Mouse (Mus musculus): Measurements from ENCODE around the gene Tnfrsf25. TPM values are rescaled to one million over a fixed set of nuclear protein-coding genes. Genes with fewer than 3 reads are reported as not detected.

Tnfrsf25 gene
- polyA plus RNA-seq, 1 experiment from 2014 or later = 0.57 TPM

DNA sequence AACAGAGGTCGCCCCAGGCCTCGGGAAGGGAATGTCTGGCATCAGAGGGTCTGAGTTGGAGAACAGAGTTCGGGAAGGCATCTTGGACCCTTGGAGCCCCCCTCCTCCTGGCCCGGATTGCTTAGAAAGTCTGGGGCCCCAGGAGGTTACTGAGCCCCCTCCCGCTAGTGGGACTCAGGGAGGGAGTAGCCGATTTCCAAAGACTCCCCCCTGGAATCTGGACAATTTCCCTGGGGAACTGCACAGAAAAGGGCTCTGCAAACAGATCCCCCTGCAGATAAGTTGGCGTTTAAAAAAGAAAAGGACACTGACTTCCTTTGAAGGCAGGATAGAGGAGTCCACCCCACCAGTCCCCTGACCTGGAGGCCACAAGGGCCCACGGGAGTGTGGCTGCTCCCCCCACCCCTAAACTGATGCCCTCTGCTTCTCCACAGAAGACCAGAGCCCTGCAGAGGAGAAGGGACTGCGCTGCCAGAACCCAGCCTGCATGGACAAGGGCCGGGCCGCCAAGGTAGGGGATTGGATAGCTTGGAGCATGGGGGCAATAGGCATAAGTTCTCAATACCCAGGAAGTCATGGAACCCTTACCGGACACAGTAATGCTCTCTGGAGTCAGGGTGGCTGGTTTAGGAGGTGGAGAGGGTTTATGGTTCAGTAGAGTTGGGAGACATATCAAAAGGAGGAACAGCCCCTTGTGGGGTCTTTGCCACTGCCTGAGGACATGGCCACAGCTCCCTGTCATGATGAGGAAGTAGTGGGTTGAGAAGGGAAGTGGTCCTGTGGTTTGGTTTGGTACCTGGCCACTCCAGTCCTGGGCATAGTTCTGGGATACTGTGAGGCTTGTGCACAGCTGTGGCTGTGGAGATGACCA is 28.3 kb upstream of the Tnfrsf25 start:
- Histone ChIP-seq H3K4me3 (ENCODE audit: low read length) (peak overlapping the region; percentile 84), H3K9me3 (ENCODE audit: control insufficient read depth, low read length) (no peaks in the 10 kb centered on the region), H3K4me2 (replicated peaks; ENCODE audit: low read depth, low read length) (peak overlapping the region; percentile 87), H3K4me1 (ENCODE audit: control insufficient read depth, insufficient read depth, low read length) (peaks cover 22% of the 10 kb centered on the region), H3K27me3 (ENCODE audit: control insufficient read depth, insufficient read depth, low read length) (no peaks in the 10 kb centered on the region; the same call in 1 of the 2 replicates), H3K27ac (ENCODE audit: low read depth, low read length) (peak overlapping the region; percentile 59), H3K9ac (ENCODE audit: low read depth, low read length) (peak overlapping the region; percentile 88), H3K36me3 (ENCODE audit: control insufficient read depth, insufficient read depth, low read length) (peaks cover 14% of the 10 kb centered on the region; the same call in 1 of the 2 replicates)
- peak; percentile 9; the same call in 1 of the 2 replicates for ATAC-seq (ENCODE audit: low FRiP score, low TSS enrichment)
- WGBS = 5% methylated on average over 12 of the region's 12 CpGs

GRCm38 (mm10) chr4:152088133-152088532 is 27.6 kb upstream of the Tnfrsf25 start:
- WGBS = 48% methylated on average over 4 of the region's 4 CpGs
- H3K27me3 ChIP-seq (ENCODE audit: control insufficient read depth, insufficient read depth, low read length) = no peaks in the 10 kb centered on the region; the same call in 1 of the 2 replicates
- no peak overlapping the region for H3K27ac ChIP-seq (ENCODE audit: low read depth, low read length)
- H3K4me1 ChIP-seq (ENCODE audit: control insufficient read depth, insufficient read depth, low read length) = peaks cover 27% of the 10 kb centered on the region
- H3K4me3 ChIP-seq (ENCODE audit: low read length) = peak overlapping the region; percentile 84
- H3K36me3 ChIP-seq (ENCODE audit: control insufficient read depth, insufficient read depth, low read length) = peaks cover 14% of the 10 kb centered on the region; the same call in 1 of the 2 replicates
- H3K9ac ChIP-seq (ENCODE audit: low read depth, low read length) = peak overlapping the region; percentile 88; the same call in 1 of the 2 replicates
- peak overlapping the region; percentile 87 for H3K4me2 ChIP-seq (replicated peaks; ENCODE audit: low read depth, low read length)
- no peaks in the 10 kb centered on the region for H3K9me3 ChIP-seq (ENCODE audit: control insufficient read depth, low read length)
- ATAC-seq (ENCODE audit: low FRiP score, low TSS enrichment) = no peak

DNA sequence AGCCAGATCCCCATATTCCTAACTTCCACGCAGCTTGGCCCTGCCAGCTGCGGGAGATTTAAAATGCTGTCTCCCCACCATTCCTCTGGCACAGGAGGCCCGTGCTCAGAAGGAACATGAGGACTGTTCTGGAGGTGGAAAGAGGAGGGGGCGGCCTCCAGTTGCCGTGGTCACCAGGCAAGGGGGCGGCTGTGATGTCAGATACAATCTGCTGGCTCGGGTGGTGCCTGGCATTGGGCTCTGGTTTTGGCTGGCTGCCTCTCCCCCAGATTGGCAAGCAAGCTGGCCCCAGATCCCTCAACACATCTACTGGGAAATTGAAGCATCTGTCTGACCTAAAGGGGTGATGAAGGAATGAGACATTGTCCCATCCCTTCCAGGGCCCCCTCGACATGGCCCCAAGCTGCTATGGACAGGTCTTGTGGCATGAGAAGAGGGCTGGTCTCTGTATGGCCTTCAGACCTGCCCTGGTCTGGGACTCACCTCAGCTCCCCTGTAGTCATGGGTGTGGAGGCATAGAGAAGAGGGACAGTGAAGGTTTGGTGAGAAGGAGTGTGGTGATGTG is 27.1 kb upstream of the Tnfrsf25 start:
- WGBS = 44% methylated on average over 8 of the region's 8 CpGs
- H3K4me3 ChIP-seq (ENCODE audit: low read length) = no peak overlapping the region
- H3K4me1 ChIP-seq (ENCODE audit: control insufficient read depth, insufficient read depth, low read length) = peaks cover 27% of the 10 kb centered on the region
- H3K4me2 ChIP-seq (replicated peaks; ENCODE audit: low read depth, low read length) = no peak overlapping the region
- H3K9me3 ChIP-seq (ENCODE audit: control insufficient read depth, low read length) = no peaks in the 10 kb centered on the region
- no peaks in the 10 kb centered on the region; the same call in 1 of the 2 replicates for H3K27me3 ChIP-seq (ENCODE audit: control insufficient read depth, insufficient read depth, low read length)
- no peak overlapping the region for H3K9ac ChIP-seq (ENCODE audit: low read depth, low read length)
- peaks cover 14% of the 10 kb centered on the region; the same call in 1 of the 2 replicates for H3K36me3 ChIP-seq (ENCODE audit: control insufficient read depth, insufficient read depth, low read length)
- ATAC-seq (ENCODE audit: low FRiP score, low TSS enrichment) = no peak
- H3K27ac ChIP-seq (ENCODE audit: low read depth, low read length) = no peak overlapping the region

GRCm38 (mm10) chr4:152090191-152090590 is 25.5 kb upstream of the Tnfrsf25 start:
- no peak overlapping the region for H3K4me3 ChIP-seq (ENCODE audit: low read length)
- no peaks in the 10 kb centered on the region for H3K9me3 ChIP-seq (ENCODE audit: control insufficient read depth, low read length)
- no peak overlapping the region for H3K27ac ChIP-seq (ENCODE audit: low read depth, low read length)
- H3K4me2 ChIP-seq (replicated peaks; ENCODE audit: low read depth, low read length) = no peak overlapping the region
- peaks cover 27% of the 10 kb centered on the region for H3K4me1 ChIP-seq (ENCODE audit: control insufficient read depth, insufficient read depth, low read length)
- peaks cover 14% of the 10 kb centered on the region; the same call in 1 of the 2 replicates for H3K36me3 ChIP-seq (ENCODE audit: control insufficient read depth, insufficient read depth, low read length)
- ATAC-seq (ENCODE audit: low FRiP score, low TSS enrichment) = no peak
- no peaks in the 10 kb centered on the region; the same call in 1 of the 2 replicates for H3K27me3 ChIP-seq (ENCODE audit: control insufficient read depth, insufficient read depth, low read length)
- no peak overlapping the region for H3K9ac ChIP-seq (ENCODE audit: low read depth, low read length)
- 76% methylated on average over 9 of the region's 9 CpGs for WGBS

GRCm38 (mm10) chr4:152092751-152093293 is 22.9 kb upstream of the Tnfrsf25 start:
- 55% methylated on average over 8 of the region's 8 CpGs for WGBS
- H3K4me3 ChIP-seq (ENCODE audit: low read length) = no peak overlapping the region
- H3K27ac ChIP-seq (ENCODE audit: low read depth, low read length) = 0 out of 2 replicates have a peak overlapping the region, but pooled peaks have one; percentile 32
- 0 out of 2 replicates have a peak overlapping the region, but pooled peaks have one; percentile 31 for H3K9ac ChIP-seq (ENCODE audit: low read depth, low read length)
- peak; percentile 17; the same call in 1 of the 2 replicates for ATAC-seq (ENCODE audit: low FRiP score, low TSS enrichment)
- peaks cover 32% of the 10 kb centered on the region for H3K4me1 ChIP-seq (ENCODE audit: control insufficient read depth, insufficient read depth, low read length)
- H3K9me3 ChIP-seq (ENCODE audit: control insufficient read depth, low read length) = no peaks in the 10 kb centered on the region
- H3K36me3 ChIP-seq (ENCODE audit: control insufficient read depth, insufficient read depth, low read length) = peaks cover 14% of the 10 kb centered on the region; the same call in 1 of the 2 replicates
- no peaks in the 10 kb centered on the region for H3K27me3 ChIP-seq (ENCODE audit: control insufficient read depth, insufficient read depth, low read length)
- no peak overlapping the region for H3K4me2 ChIP-seq (replicated peaks; ENCODE audit: low read depth, low read length)

DNA sequence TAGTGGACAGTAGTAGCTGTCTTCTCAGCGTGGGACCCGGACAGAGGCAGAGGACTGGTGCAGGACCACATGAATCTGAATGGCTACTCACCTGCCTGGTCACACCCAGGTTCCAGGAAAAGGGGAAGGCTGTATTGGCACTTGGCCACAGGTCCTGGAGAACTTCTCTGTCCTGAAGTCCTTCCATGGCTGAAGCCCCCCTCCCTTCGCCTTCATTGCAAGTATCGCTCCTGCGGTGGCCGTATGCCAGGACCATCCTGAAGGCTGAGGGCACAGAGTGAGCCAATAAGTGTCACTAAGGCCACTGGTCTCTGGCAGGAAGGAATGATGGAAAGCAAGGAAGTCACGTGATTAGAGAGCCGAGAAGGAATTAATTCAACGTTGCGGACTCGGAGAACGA is 21.5 kb upstream of the Tnfrsf25 start:
- 92% methylated on average over 12 of the region's 12 CpGs for WGBS
- H3K9me3 ChIP-seq (ENCODE audit: control insufficient read depth, low read length) = no peaks in the 10 kb centered on the region
- no peaks in the 10 kb centered on the region for H3K27me3 ChIP-seq (ENCODE audit: control insufficient read depth, insufficient read depth, low read length)
- peaks cover 11% of the 10 kb centered on the region; the same call in 1 of the 2 replicates for H3K36me3 ChIP-seq (ENCODE audit: control insufficient read depth, insufficient read depth, low read length)
- peaks cover 29% of the 10 kb centered on the region for H3K4me1 ChIP-seq (ENCODE audit: control insufficient read depth, insufficient read depth, low read length)
- no peak overlapping the region for H3K9ac ChIP-seq (ENCODE audit: low read depth, low read length)
- H3K4me2 ChIP-seq (replicated peaks; ENCODE audit: low read depth, low read length) = no peak overlapping the region
- no peak for ATAC-seq (ENCODE audit: low FRiP score, low TSS enrichment)
- no peak overlapping the region for H3K4me3 ChIP-seq (ENCODE audit: low read length)
- H3K27ac ChIP-seq (ENCODE audit: low read depth, low read length) = no peak overlapping the region

DNA sequence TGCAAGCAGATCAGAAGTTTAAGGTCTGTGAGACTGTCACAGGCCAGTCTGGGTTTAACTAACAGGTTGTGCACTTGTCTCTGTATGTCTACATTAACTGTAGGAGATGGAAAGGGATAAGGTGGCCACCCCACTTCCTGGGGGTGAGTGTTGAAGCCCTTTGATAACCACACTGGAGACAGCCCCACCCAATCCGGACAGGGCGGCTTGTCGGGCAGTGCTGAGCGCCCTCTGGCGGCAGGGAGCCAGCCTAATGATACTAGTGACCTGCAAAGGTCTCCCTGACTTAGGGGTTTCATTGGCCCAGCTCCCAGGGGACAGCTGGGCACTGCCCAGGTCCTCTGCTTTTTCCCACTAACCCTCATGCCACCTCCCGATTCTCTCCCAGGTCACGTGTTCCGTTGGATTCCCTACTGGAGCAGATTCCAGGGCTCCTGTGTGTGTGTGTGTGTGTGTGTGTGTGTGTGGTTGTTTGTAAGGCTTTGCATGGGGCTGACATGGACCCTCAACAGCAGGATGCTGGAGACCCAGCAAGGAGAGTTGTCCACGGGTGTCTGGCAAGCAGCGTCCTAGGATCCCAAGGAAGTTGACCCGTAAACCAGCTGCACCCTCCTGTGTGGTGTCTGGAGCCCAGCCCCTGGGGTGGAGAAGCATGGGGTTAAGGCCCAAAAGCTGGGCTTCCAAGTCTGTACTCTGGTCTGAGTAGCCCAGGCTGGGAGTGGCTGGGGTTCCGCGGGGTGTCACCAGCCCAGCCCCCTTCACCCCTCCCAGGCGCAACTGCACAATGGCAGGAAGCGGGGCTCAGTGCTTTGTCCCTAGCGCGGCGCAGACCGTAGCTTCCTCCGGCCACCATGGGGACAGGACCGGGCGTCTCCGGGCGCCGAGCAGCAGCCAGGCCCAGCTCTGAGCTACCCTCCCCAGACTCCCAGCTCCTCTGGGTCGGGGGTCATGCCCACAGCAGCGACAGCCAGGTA is 19.5 kb upstream of the Tnfrsf25 start:
- Histone ChIP-seq H3K4me1 (ENCODE audit: control insufficient read depth, insufficient read depth, low read length) (peaks cover 39% of the 10 kb centered on the region), H3K36me3 (ENCODE audit: control insufficient read depth, insufficient read depth, low read length) (0 out of 2 replicates have a peak, but pooled peaks cover 1% of the 10 kb centered on the region), H3K4me2 (replicated peaks; ENCODE audit: low read depth, low read length) (peak overlapping the region; percentile 17; the same call in 1 of the 2 replicates), H3K4me3 (ENCODE audit: low read length) (peak overlapping the region; percentile 27), H3K9ac (ENCODE audit: low read depth, low read length) (peak overlapping the region; percentile 31), H3K27me3 (ENCODE audit: control insufficient read depth, insufficient read depth, low read length) (no peaks in the 10 kb centered on the region), H3K9me3 (ENCODE audit: control insufficient read depth, low read length) (no peaks in the 10 kb centered on the region), H3K27ac (ENCODE audit: low read depth, low read length) (peak overlapping the region; percentile 65; the same call in 1 of the 2 replicates)
- ATAC-seq (ENCODE audit: low FRiP score, low TSS enrichment) = peak; percentile 17; the same call in 1 of the 2 replicates
- 31% methylated on average over 27 of the region's 27 CpGs for WGBS

GRCm38 (mm10) chr4:152096927-152097326 is 18.8 kb upstream of the Tnfrsf25 start:
- ATAC-seq (ENCODE audit: low FRiP score, low TSS enrichment) = peak; percentile 20; the same call in 1 of the 2 replicates
- peaks cover 46% of the 10 kb centered on the region for H3K4me1 ChIP-seq (ENCODE audit: control insufficient read depth, insufficient read depth, low read length)
- WGBS = 47% methylated on average over 6 of the region's 6 CpGs
- H3K27ac ChIP-seq (ENCODE audit: low read depth, low read length) = peak overlapping the region; percentile 65; the same call in 1 of the 2 replicates
- H3K27me3 ChIP-seq (ENCODE audit: control insufficient read depth, insufficient read depth, low read length) = no peaks in the 10 kb centered on the region
- H3K4me2 ChIP-seq (replicated peaks; ENCODE audit: low read depth, low read length) = peak overlapping the region; percentile 26; the same call in 1 of the 2 replicates
- H3K4me3 ChIP-seq (ENCODE audit: low read length) = peak overlapping the region; percentile 27
- peak overlapping the region; percentile 31 for H3K9ac ChIP-seq (ENCODE audit: low read depth, low read length)
- no peaks in the 10 kb centered on the region for H3K9me3 ChIP-seq (ENCODE audit: control insufficient read depth, low read length)
- H3K36me3 ChIP-seq (ENCODE audit: control insufficient read depth, insufficient read depth, low read length) = peaks cover 1% of the 10 kb centered on the region; the same call in 1 of the 2 replicates

Data from kidney, embryonic 14.5 days (tissue).